Mouse (Mus musculus) heart, adult 11 months (tissue): Measurements from ENCODE around the gene Wnk4.

Source experiments
- DNase-seq: peaks from one replicate; pipeline ENCODE4 v3.0.0; 2022

Wnk4 gene

DNA sequence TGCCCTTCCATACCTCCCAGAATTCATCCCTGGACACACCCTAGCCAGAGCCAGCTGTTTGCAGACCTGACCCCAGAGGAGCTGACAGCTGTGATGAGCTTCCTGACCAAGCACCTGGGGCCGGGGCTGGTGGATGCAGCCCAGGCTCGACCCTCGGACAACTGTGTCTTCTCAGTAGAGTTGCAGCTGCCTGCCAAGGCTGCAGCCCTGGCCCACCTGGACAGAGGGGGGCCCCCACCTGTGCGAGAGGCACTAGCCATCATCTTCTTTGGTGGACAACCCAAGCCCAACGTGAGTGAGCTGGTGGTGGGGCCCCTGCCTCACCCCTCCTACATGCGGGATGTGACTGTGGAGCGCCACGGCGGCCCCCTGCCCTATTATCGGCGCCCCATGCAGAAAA is 64.8 kb downstream of the Wnk4 start:
- DNase-seq: peak; percentile 92

DNA sequence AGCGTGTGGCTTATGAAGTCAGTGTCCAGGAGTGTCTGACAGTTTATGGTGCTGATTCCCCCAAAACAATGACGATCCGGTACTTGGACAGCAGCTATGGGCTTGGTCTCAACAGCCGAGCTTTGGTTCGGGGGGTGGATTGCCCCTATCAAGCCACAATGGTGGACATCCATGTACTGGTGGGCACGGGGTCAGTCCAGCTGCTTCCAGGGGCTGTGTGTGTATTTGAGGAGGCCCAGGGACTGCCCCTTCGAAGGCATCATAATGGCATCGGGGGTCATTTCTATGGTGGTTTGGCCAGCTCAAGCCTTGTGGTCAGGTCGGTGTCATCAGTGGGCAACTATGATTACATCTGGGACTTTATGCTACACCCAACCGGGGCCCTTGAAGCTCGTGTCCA is 65.8 kb downstream of the Wnk4 start:
- peak; percentile 90 for DNase-seq
